1 mouse cellular context compared by ENCODE assay signal in the genomic region with DNA sequence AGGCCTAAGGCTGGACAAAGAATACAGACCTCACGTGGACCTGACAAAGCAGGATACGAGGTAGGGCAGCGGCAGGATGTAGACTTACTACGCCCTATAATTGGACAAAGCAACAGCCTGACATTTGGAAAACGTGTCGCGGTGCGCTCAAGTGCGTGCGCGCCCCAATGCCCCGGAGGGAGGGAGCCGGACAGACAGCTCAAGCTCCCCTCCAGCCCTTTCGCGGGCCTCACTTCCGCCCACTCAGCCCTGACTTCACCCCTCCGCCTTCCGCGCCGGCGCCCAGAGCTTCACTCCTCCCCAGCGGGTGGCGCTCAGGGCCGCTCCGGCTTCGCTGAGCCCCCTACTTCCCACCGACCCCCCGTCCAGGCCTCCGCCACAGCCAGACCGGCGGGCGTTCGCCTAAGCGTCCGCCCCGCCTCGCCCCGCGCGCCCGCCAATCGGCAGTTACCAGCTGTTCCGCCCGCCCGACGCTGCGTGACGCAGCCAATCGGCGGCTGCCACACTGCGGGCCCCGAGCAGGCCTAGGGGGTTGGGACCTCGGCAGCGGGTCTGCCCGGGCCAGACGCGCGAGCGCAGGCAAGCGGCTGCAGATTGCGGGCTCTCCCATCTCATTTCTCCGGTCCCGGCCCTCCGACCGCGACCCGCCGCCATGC.
TF ChIP-seq lines count a peak whose summit lies in the region.

Gene Pdia3, plus strand, starts transcription at position 389 of the 656 bp plus-strand sequence.
Gene Catsper2, minus strand, starts transcription at position 406 of the 656 bp plus-strand sequence.

TF ChIP-seq in MEL, 35 proteins besides CTCF, POLR2A, EP300 and RAD21 (continued from another document):
- TF ChIP-seq ZKSCAN1 (IDR thresholded peaks at IDR 0.05; ENCODE audit: low read depth, low read length) = no peak
- TF ChIP-seq POLR2AphosphoS2 (IDR thresholded peaks at IDR 0.05; ENCODE audit: low read length) = peak; percentile 87; the same call in 1 of the 2 replicates
- no peak for TF ChIP-seq USF2 (IDR thresholded peaks at IDR 0.05; ENCODE audit: borderline replicate concordance in 1 of 2, insufficient read depth in 1 of 2, low read depth in 1 of 2, low read length in 2 of 2)
- TF ChIP-seq MYB (IDR thresholded peaks at IDR 0.05; ENCODE audit: low read depth, low read length) = no peak
- TF ChIP-seq NRF1 (IDR thresholded peaks at IDR 0.05; ENCODE audit: insufficient read depth, low read depth, low read length, poor library complexity, severe bottlenecking) = peak; percentile 67
- TF ChIP-seq MXI1 (IDR thresholded peaks at IDR 0.05; ENCODE audit: low read depth, low read length) = peak; percentile 84
- TF ChIP-seq MEF2A (IDR thresholded peaks at IDR 0.05; ENCODE audit: extremely low read depth, insufficient replicate concordance, low read depth, low read length, poor library complexity, severe bottlenecking) = no peak
- no peak; the same call in 1 of the 2 replicates for TF ChIP-seq KAT2A (conservative IDR thresholded peaks at IDR 0.05; ENCODE audit: low read depth, low read length)
- no peak for TF ChIP-seq ETS1 (IDR thresholded peaks at IDR 0.05; ENCODE audit: low read depth, low read length)
- no peak for TF ChIP-seq BHLHE40 (IDR thresholded peaks at IDR 0.05; ENCODE audit: borderline replicate concordance, low read depth, low read length)
- TF ChIP-seq NELFE (IDR thresholded peaks at IDR 0.05; ENCODE audit: low read depth, low read length) = peak; percentile 95
- 0 out of 2 replicates have a peak, but pooled peaks have one; percentile 27 for TF ChIP-seq UBTF (IDR thresholded peaks at IDR 0.05; ENCODE audit: borderline replicate concordance, insufficient read depth, low read depth, low read length)
- no peak; the same call in 1 of the 2 replicates for TF ChIP-seq MAZ (IDR thresholded peaks at IDR 0.05; ENCODE audit: low read depth, low read length)
- peak; percentile 91 for TF ChIP-seq ELF1 (IDR thresholded peaks at IDR 0.05; ENCODE audit: low read depth, low read length)
- TF ChIP-seq MAX (IDR thresholded peaks at IDR 0.05; ENCODE audit: low read length) = peak; percentile 67
- peak; percentile 62; the same call in 1 of the 2 replicates for TF ChIP-seq MYC (IDR thresholded peaks at IDR 0.05; ENCODE audit: low read depth, low read length)
- TF ChIP-seq JUND (IDR thresholded peaks at IDR 0.05; ENCODE audit: low read depth, low read length) = no peak
- TF ChIP-seq CHD2 (IDR thresholded peaks at IDR 0.05; ENCODE audit: low read length) = peak; percentile 41
- no peak for TF ChIP-seq ZNF384 (IDR thresholded peaks at IDR 0.05; ENCODE audit: low read depth, low read length)
TF ChIP-seq in MEL: peak in this region for 16.
